Mouse (Mus musculus) midbrain, embryonic 10.5 days (tissue): ENCODE data around the gene Rps9. TPM values are rescaled to one million over a fixed set of nuclear protein-coding genes. Genes with fewer than 3 reads are reported as not detected.

Experiments used
- microRNA-seq: library from miRNA; unstranded; fragments of <30 nt; microRNA quantifications from one replicate; pipeline ENCODE4, GENCODE M21; 2017
- polyA plus RNA-seq: library from polyadenylated mRNA; unstranded; fragments of >200 nt; fragmentation: Nextera tagmentation; extraction: Ambion mirVana; gene quantifications from 2 replicates; pipeline ENCODE4 v1.2.1, GENCODE M21; 2016

Gene Rps9
- polyA plus RNA-seq, 1 experiment from 2014 or later = 1,339 TPM

Small RNAs within 50 kb of the gene (microRNA-seq; reads per million reads assigned to microRNA genes)
- gene Mir3572 = 3.3 reads per million, percentile 4 among the genes with 10 or more reads in this experiment

Other genes starting within 250 kb of the Rps9 start
- not detected in 2 replicates for gene Tarm1, start 201.4 kb upstream of the Rps9 start, polyA plus RNA-seq
- gene Oscar, start 87.8 kb upstream of the Rps9 start, polyA plus RNA-seq = not detected in 2 replicates
- gene Ndufa3, start 86.6 kb upstream of the Rps9 start, polyA plus RNA-seq = 372 and 423 TPM in 2 replicates
- gene Tfpt, start 74.1 kb upstream of the Rps9 start, polyA plus RNA-seq = 30.3 and 30.8 TPM in 2 replicates
- gene Prpf31, start 74.0 kb upstream of the Rps9 start, polyA plus RNA-seq = 174 and 180 TPM in 2 replicates
- gene Cnot3, start 58.7 kb upstream of the Rps9 start, polyA plus RNA-seq = 75.2 and 82.7 TPM in 2 replicates
- 18.0 and 19.8 TPM in 2 replicates for gene Leng1, start 38.2 kb upstream of the Rps9 start, polyA plus RNA-seq
- 3.1 TPM in 2 replicates for gene Tmc4, start 26.4 kb upstream of the Rps9 start, polyA plus RNA-seq
- gene Tsen34, start 11.1 kb upstream of the Rps9 start, polyA plus RNA-seq = 251 and 266 TPM in 2 replicates
- gene Mboat7, start 10.5 kb upstream of the Rps9 start, polyA plus RNA-seq = 30.6 and 32.5 TPM in 2 replicates
- gene Pirb, start 16.4 kb downstream of the Rps9 start, polyA plus RNA-seq = 0.12 and 0.25 TPM in 2 replicates
- not detected in 2 replicates for gene Gm15448, start 121.7 kb downstream of the Rps9 start, polyA plus RNA-seq
- 0.07 TPM in 1 of 2 replicates, not detected in the other for gene Pira2, start 141.1 kb downstream of the Rps9 start, polyA plus RNA-seq
- not detected in 2 replicates for gene Gm14548, start 194.1 kb downstream of the Rps9 start, polyA plus RNA-seq
- gene Lilra6, start 211.5 kb downstream of the Rps9 start, polyA plus RNA-seq = not detected in 2 replicates